Comparison of ENCODE assay signal across 17 mouse cellular contexts in the genomic region with DNA sequence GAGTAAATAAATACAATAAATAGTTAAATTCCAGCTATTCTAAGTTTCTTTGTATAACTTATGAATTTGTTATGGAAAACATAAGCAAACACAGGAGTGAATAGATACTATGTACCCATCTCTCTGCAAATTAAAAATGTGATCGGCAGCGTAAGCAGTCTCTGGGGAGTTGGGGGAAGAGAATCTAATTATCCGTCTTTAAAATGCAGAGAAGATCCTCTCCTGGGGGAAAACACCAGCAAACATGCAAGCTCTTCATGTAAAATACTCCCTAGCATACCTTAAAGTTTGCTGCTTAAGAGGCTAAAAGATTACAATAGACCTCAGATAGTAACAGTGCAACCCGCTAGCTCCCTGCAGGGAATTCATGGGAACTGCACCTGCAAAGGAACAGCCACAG.
"Had no signal": no experiment of that assay in that cellular context is flagged by ENCODE, and none has a peak within 500 bp of the region (broad histone marks: within the 10 kb centered on the region; RNA-seq: fewer than 3 reads in every experiment).

No protein-coding gene starts in this region.

- H3K4me3 ChIP-seq: limb, embryonic 12.5 days; limb, embryonic 15.5 days; midbrain, embryonic 12.5 days; myocyte; neural tube, embryonic 13.5 days had no signal

- H3K36me3 ChIP-seq: limb, embryonic 15.5 days; midbrain, embryonic 12.5 days; neural tube, embryonic 13.5 days had no signal

- H3K4me2 ChIP-seq: limb, embryonic 12.5 days; limb, embryonic 15.5 days; liver, embryonic 11.5 days; lung, embryonic 14.5 days; midbrain, embryonic 12.5 days; neural tube, embryonic 13.5 days had no signal

- H3K27me3 ChIP-seq: limb, embryonic 12.5 days; limb, embryonic 15.5 days; midbrain, embryonic 12.5 days; neural tube, embryonic 13.5 days had no signal

- H3K4me1 ChIP-seq: midbrain, embryonic 12.5 days had no signal

- ATAC-seq: liver, postnatal 0 days; lung, postnatal 0 days had no signal

- H3K9ac ChIP-seq: limb, embryonic 12.5 days; limb, embryonic 15.5 days; liver, embryonic 14.5 days; liver, postnatal 0 days; lung, embryonic 14.5 days; midbrain, embryonic 12.5 days; neural tube, embryonic 13.5 days had no signal

- DNase-seq: kidney, adult 18-20 months; kidney, adult 9 months; kidney, postnatal 14 days; kidney, postnatal 4 days; left cerebral cortex, postnatal 4 days; liver, postnatal 0 days; lung, embryonic 14.5 days; thymus, postnatal 25 days had no signal

- H3K9me3 ChIP-seq: limb, embryonic 12.5 days; limb, embryonic 15.5 days; midbrain, embryonic 12.5 days; neural tube, embryonic 13.5 days had no signal

- H3K27ac ChIP-seq: limb, embryonic 12.5 days; limb, embryonic 15.5 days; liver, embryonic 14.5 days; macrophage; midbrain, embryonic 12.5 days; neural tube, embryonic 13.5 days had no signal
